Mouse (Mus musculus): ENCODE measurements around the gene Ksr2. TPM values are rescaled to one million over a fixed set of nuclear protein-coding genes. Genes with fewer than 3 reads are reported as not detected.

The Ksr2 gene
- polyA plus RNA-seq, 1 experiment from 2014 or later, result 0.36 TPM

DNA sequence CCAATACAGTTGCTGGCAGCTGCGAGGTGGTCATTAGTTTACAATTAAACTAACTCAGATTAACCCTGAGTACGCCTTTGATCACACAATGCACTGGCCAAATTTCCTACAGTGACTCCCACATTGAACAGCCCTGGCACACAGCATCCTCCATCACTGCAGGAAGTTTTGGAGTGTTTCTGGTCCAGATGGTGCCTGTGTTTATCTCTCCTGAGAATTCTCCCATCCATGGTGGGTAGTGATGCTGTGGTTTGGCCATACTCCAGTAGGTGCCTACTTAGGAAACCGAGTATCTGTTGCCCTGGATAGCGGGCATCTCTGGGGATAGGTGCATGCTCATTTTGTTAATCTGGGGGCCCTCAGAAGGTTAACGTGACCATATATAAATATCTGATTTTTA lies 163.8 kb downstream of the Ksr2 start:
- no peak for ATAC-seq (ENCODE audit: insufficient read depth, low FRiP score)

DNA sequence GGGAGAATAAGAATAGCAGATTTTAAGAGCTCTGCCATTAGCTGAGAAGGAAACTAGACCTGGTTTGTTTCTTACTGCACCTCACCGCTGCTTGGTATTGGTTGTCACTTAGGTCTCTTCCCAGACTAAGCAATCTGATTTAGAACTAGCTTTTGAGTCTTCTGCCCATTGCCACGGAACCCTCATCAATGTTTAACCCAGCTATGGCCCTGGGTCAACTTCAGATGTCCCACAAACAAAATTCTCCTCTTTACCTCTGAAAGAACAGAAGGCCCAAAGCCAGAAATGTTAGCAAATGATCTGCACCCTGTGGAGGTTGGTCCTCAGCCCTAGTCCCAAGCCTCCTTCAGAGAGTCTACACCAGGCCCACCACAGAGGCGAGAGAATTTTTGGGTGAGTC lies 167.9 kb downstream of the Ksr2 start:
- H3K4me1 ChIP-seq (ENCODE audit: control insufficient read depth, insufficient read depth, low read length), result no peaks in the 10 kb centered on the region

More for the DNA sequence above, 163.8 kb downstream of the Ksr2 start:
- Histone ChIP-seq H3K27me3 (ENCODE audit: control insufficient read depth, insufficient read depth, low read length) (no peaks in the 10 kb centered on the region), H3K4me3 (replicated peaks; ENCODE audit: low read length) (no peak overlapping the region), H3K9me3 (replicated peaks; ENCODE audit: control insufficient read depth, low read length) (no peaks in the 10 kb centered on the region), H3K36me3 (ENCODE audit: control insufficient read depth, insufficient read depth, low read length) (no peaks in the 10 kb centered on the region), H3K4me2 (ENCODE audit: low read depth, low read length) (no peak overlapping the region), H3K27ac (ENCODE audit: low read length) (no peak overlapping the region), H3K4me1 (ENCODE audit: control insufficient read depth, insufficient read depth, low read length) (no peaks in the 10 kb centered on the region), H3K9ac (ENCODE audit: low read length) (no peak overlapping the region)
- WGBS, result 78% methylated on average over 5 of the region's 5 CpGs

DNA sequence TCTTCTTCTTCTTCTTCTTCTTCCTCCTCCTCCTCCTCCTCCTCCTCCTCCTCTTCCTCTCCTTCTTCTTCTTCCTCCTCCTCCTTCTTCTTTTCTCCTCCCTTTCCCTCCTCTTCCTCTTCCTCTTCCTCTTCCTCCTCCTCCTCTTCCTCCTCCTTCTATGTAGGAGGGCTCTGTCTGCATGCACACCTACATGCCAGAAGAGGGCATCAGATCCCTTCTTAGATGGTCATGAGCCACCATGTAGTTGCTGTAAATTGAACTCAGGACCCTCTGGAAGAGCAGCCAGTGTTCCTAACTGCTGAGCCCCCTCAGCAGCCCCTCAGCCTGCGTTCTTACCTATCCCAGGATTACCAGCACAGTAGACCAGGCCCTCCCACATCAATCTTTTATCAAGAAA lies 170.6 kb downstream of the Ksr2 start:
- no peak overlapping the region for H3K27ac ChIP-seq (ENCODE audit: low read length)
- no peak for ATAC-seq (ENCODE audit: insufficient read depth, low FRiP score)

More for the DNA sequence above, 167.9 kb downstream of the Ksr2 start:
- ATAC-seq (ENCODE audit: insufficient read depth, low FRiP score), result no peak
- WGBS, result 75% methylated on average over 3 of the region's 3 CpGs
- H3K27me3 ChIP-seq (ENCODE audit: control insufficient read depth, insufficient read depth, low read length), result no peaks in the 10 kb centered on the region
- no peak overlapping the region for H3K27ac ChIP-seq (ENCODE audit: low read length)
- H3K36me3 ChIP-seq (ENCODE audit: control insufficient read depth, insufficient read depth, low read length), result no peaks in the 10 kb centered on the region
- no peak overlapping the region for H3K9ac ChIP-seq (ENCODE audit: low read length)
- no peaks in the 10 kb centered on the region for H3K9me3 ChIP-seq (replicated peaks; ENCODE audit: control insufficient read depth, low read length)
- H3K4me2 ChIP-seq (ENCODE audit: low read depth, low read length), result no peak overlapping the region
- no peak overlapping the region for H3K4me3 ChIP-seq (replicated peaks; ENCODE audit: low read length)

DNA sequence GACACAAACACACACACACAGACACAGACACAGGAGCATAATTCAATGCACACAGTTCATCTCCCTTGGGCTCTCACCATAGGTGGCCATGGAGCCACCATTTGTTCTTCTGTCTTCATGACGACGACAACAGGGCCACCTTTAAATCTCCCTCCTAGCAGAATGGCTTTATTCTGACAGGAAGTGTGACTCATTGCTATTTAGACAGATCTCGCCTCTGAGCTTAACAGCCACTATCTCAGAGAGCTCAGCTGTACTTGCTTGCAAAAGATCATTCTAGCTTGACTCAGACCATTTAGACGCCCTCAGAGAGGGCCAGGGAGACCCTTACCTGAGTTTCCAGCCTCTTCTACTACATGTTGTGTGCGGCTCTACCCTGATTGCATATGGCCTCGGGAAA lies 175.5 kb downstream of the Ksr2 start:
- no peak for ATAC-seq (ENCODE audit: insufficient read depth, low FRiP score)
- WGBS, result 49% methylated on average over 6 of the region's 6 CpGs

More for the DNA sequence above, 170.6 kb downstream of the Ksr2 start:
- Histone ChIP-seq H3K9me3 (replicated peaks; ENCODE audit: control insufficient read depth, low read length) (no peaks in the 10 kb centered on the region), H3K9ac (ENCODE audit: low read length) (no peak overlapping the region), H3K36me3 (ENCODE audit: control insufficient read depth, insufficient read depth, low read length) (no peaks in the 10 kb centered on the region), H3K4me3 (replicated peaks; ENCODE audit: low read length) (no peak overlapping the region), H3K4me2 (ENCODE audit: low read depth, low read length) (no peak overlapping the region), H3K4me1 (ENCODE audit: control insufficient read depth, insufficient read depth, low read length) (no peaks in the 10 kb centered on the region), H3K27me3 (ENCODE audit: control insufficient read depth, insufficient read depth, low read length) (no peaks in the 10 kb centered on the region)
- WGBS, result 55% methylated on average over 1 of the region's 1 CpGs

DNA sequence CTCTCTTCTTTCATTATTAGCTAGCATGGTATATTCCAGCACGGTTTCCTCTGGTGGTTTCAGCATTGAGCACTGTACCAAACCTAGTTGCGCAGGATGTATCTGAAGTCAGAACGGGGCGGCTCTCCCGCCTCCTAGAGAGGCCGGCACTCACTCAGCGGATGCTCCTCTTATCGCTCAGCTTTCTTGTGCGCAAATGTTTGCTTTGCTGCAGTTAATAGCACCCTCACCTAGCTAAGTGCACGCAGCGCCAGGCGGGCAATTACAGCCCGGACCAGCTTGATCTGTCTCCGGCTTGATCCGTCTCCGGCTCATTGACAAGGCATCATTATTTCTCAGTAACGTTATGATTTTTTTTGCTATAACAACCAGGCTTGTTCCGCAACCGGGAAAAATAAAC lies 179.5 kb downstream of the Ksr2 start:
- H3K36me3 ChIP-seq (ENCODE audit: control insufficient read depth, insufficient read depth, low read length), result no peaks in the 10 kb centered on the region
- H3K9ac ChIP-seq (ENCODE audit: low read length), result no peak overlapping the region
- H3K27ac ChIP-seq (ENCODE audit: low read length), result no peak overlapping the region
- H3K4me3 ChIP-seq (replicated peaks; ENCODE audit: low read length), result no peak overlapping the region
- ATAC-seq (ENCODE audit: insufficient read depth, low FRiP score), result no peak
- WGBS, result 46% methylated on average over 19 of the region's 19 CpGs
- H3K9me3 ChIP-seq (replicated peaks; ENCODE audit: control insufficient read depth, low read length), result no peaks in the 10 kb centered on the region
- no peaks in the 10 kb centered on the region for H3K4me1 ChIP-seq (ENCODE audit: control insufficient read depth, insufficient read depth, low read length)
- H3K27me3 ChIP-seq (ENCODE audit: control insufficient read depth, insufficient read depth, low read length), result no peaks in the 10 kb centered on the region
- no peak overlapping the region for H3K4me2 ChIP-seq (ENCODE audit: low read depth, low read length)

More for the DNA sequence above, 175.5 kb downstream of the Ksr2 start:
- Histone ChIP-seq H3K9ac (ENCODE audit: low read length) (no peak overlapping the region), H3K4me1 (ENCODE audit: control insufficient read depth, insufficient read depth, low read length) (no peaks in the 10 kb centered on the region), H3K27me3 (ENCODE audit: control insufficient read depth, insufficient read depth, low read length) (no peaks in the 10 kb centered on the region), H3K9me3 (replicated peaks; ENCODE audit: control insufficient read depth, low read length) (no peaks in the 10 kb centered on the region), H3K4me3 (replicated peaks; ENCODE audit: low read length) (no peak overlapping the region), H3K27ac (ENCODE audit: low read length) (no peak overlapping the region), H3K4me2 (ENCODE audit: low read depth, low read length) (no peak overlapping the region), H3K36me3 (ENCODE audit: control insufficient read depth, insufficient read depth, low read length) (no peaks in the 10 kb centered on the region)

DNA sequence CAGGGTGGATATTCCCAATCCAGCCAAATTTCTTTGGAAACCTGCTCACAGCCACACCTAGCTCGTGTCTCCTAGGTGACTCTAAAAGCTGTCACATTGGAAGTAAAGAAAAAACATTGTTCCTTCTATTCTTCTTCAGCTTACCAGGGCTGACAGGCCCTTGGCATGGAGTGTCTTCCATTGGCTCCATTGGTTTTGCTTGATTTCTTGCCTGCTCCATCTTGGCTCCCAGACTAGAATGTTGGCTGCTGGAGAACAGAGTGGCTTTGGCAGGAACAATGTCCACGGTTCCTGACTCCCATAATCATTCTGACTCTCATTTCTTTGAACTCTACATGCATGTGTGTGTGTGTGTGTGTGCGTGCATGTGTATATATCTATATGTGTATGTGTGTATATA lies 183.0 kb downstream of the Ksr2 start:
- 83% methylated on average over 3 of the region's 3 CpGs for WGBS
- Histone ChIP-seq H3K27ac (ENCODE audit: low read length) (no peak overlapping the region), H3K9ac (ENCODE audit: low read length) (no peak overlapping the region)

DNA sequence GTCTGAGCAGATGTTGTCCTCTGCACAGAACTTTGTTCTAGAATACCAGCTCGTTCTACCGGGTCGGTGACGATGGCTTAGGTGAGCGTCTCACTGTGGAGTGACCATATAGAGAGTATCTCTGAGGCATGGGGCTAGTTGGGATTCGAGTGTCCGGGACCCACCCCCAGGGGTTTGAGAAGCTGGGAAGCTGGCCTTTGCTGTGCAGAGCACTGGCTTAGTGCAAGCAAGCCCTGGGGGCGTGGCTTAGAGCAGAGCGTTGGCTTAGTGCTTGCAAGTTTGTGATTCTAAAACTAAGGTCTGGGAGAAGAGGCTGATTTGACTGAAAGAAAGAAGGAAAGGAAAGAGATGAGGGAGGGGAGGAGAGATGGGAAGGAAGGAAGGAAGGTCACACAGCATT lies 188.2 kb downstream of the Ksr2 start:
- Histone ChIP-seq H3K4me1 (ENCODE audit: control insufficient read depth, insufficient read depth, low read length) (peaks cover 6% of the 10 kb centered on the region; the same call in 1 of the 2 replicates), H3K27ac (ENCODE audit: low read length) (no peak overlapping the region), H3K4me3 (replicated peaks; ENCODE audit: low read length) (no peak overlapping the region), H3K9ac (ENCODE audit: low read length) (no peak overlapping the region), H3K36me3 (ENCODE audit: control insufficient read depth, insufficient read depth, low read length) (no peaks in the 10 kb centered on the region), H3K9me3 (replicated peaks; ENCODE audit: control insufficient read depth, low read length) (no peaks in the 10 kb centered on the region), H3K4me2 (ENCODE audit: low read depth, low read length) (no peak overlapping the region), H3K27me3 (ENCODE audit: control insufficient read depth, insufficient read depth, low read length) (no peaks in the 10 kb centered on the region)
- whole genome bisulfite sequencing, result 55% methylated on average over 9 of the region's 9 CpGs
- no peak for ATAC-seq (ENCODE audit: insufficient read depth, low FRiP score)

More for the DNA sequence above, 183.0 kb downstream of the Ksr2 start:
- Histone ChIP-seq H3K4me1 (ENCODE audit: control insufficient read depth, insufficient read depth, low read length) (no peaks in the 10 kb centered on the region), H3K27me3 (ENCODE audit: control insufficient read depth, insufficient read depth, low read length) (no peaks in the 10 kb centered on the region), H3K4me2 (ENCODE audit: low read depth, low read length) (no peak overlapping the region), H3K36me3 (ENCODE audit: control insufficient read depth, insufficient read depth, low read length) (no peaks in the 10 kb centered on the region), H3K9me3 (replicated peaks; ENCODE audit: control insufficient read depth, low read length) (no peaks in the 10 kb centered on the region), H3K4me3 (replicated peaks; ENCODE audit: low read length) (no peak overlapping the region)
- ATAC-seq (ENCODE audit: insufficient read depth, low FRiP score), result no peak

DNA sequence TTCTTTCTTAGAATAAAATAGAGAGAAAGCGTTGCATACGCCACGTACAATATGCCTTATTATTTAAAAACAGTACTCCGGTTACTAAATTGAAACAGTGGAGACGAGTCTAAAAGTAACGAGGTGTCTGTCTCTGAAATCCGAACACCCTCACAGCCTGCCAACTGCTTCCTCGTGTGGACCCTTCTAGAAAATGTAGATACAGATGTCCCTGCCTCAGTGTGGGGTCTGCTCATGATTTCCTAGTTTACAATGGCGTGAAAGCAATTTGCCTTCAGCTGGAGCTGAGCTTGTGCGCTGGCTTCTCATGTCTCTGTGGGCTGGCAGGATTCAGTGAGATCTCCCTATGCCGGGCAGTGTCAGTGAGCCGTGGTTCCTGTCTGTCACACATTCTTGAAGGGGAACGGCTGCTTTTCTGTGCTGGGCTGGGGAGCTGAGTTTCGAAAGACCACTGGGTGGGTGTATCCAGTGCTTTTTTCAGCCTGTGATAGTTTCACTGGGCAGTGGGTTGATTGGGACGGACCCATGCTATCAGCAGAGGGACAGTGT lies 194.0 kb downstream of the Ksr2 start:
- ATAC-seq (ENCODE audit: insufficient read depth, low FRiP score), result no peak
- Histone ChIP-seq H3K9me3 (replicated peaks; ENCODE audit: control insufficient read depth, low read length) (no peaks in the 10 kb centered on the region), H3K36me3 (ENCODE audit: control insufficient read depth, insufficient read depth, low read length) (no peaks in the 10 kb centered on the region), H3K27me3 (ENCODE audit: control insufficient read depth, insufficient read depth, low read length) (no peaks in the 10 kb centered on the region), H3K9ac (ENCODE audit: low read length) (no peak overlapping the region), H3K4me1 (ENCODE audit: control insufficient read depth, insufficient read depth, low read length) (peaks cover 6% of the 10 kb centered on the region; the same call in 1 of the 2 replicates), H3K4me2 (ENCODE audit: low read depth, low read length) (no peak overlapping the region), H3K27ac (ENCODE audit: low read length) (no peak overlapping the region), H3K4me3 (replicated peaks; ENCODE audit: low read length) (no peak overlapping the region)
- 61% methylated on average over 15 of the region's 15 CpGs for WGBS

DNA sequence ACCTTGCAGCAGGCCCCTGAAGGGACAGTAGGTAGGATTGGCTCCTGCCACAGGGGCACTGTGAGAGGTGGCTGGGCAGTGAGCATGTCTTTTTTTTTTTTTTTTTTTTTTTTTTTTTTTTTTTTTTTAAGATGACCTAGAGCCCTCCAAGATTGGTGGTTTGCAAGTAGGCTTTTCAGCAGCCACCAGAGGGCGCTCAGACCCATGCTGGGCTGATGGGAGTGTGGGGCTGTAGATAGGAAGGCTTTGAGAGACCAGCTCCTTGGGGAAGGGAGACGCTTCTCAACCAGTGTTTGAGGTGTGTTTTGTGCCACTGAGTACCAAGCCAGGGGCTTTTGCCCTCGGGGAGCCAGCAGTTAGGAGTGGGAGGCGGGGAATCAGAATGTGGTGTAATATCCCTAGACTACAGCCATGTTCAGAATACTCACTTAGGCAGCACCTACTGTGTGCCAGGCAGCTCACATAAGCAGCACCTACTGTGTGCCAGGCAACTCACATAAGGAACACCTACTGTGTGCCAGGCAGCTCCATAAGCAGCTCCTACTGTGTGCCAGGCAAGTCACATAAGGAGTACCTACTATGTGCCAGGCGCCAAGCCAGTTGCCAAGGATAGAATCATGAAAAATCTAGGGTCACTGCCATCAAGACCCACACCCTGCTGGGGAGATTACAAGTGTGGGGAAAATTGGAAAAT lies 200.7 kb downstream of the Ksr2 start:
- WGBS, result 33% methylated on average over 5 of the region's 5 CpGs
- no peak for ATAC-seq (ENCODE audit: insufficient read depth, low FRiP score)

More for the DNA sequence above, 200.7 kb downstream of the Ksr2 start:
- Histone ChIP-seq H3K27me3 (ENCODE audit: control insufficient read depth, insufficient read depth, low read length) (no peaks in the 10 kb centered on the region), H3K4me3 (replicated peaks; ENCODE audit: low read length) (no peak overlapping the region), H3K4me1 (ENCODE audit: control insufficient read depth, insufficient read depth, low read length) (no peaks in the 10 kb centered on the region), H3K9ac (ENCODE audit: low read length) (no peak overlapping the region), H3K4me2 (ENCODE audit: low read depth, low read length) (no peak overlapping the region), H3K9me3 (replicated peaks; ENCODE audit: control insufficient read depth, low read length) (no peaks in the 10 kb centered on the region), H3K27ac (ENCODE audit: low read length) (no peak overlapping the region), H3K36me3 (ENCODE audit: control insufficient read depth, insufficient read depth, low read length) (no peaks in the 10 kb centered on the region)

Data from stomach, embryonic 16.5 days (tissue).